In genomic region chr17:31322446-31322845, GRCm38 (mm10) we compare ENCODE assay signal across 18 mouse cellular contexts. TPM values are rescaled to one million over a fixed set of nuclear protein-coding genes. Genes with fewer than 3 reads are reported as not detected.
DNase-seq lines count a peak whose midpoint lies in the region; ATAC-seq and TF ChIP-seq lines count a peak whose summit lies in the region.
"Had no signal": no experiment of that assay in that cellular context is flagged by ENCODE, and none has a peak within 500 bp of the region (broad histone marks: within the 10 kb centered on the region; RNA-seq: fewer than 3 reads in every experiment).

No protein-coding gene starts in this region.

- H3K4me3 ChIP-seq in thymus, adult 2 months (ENCODE audit: control insufficient read depth, insufficient read depth, low read length), result no peak overlapping the region
- H3K4me3 ChIP-seq in stomach, embryonic 16.5 days (replicated peaks; ENCODE audit: low read length), result no peak overlapping the region
- H3K4me3 ChIP-seq: forebrain, embryonic 13.5 days; heart, embryonic 13.5 days; hindbrain, embryonic 15.5 days; limb, embryonic 13.5 days; megakaryocyte, embryonic 14.5 days had no signal

- H3K36me3 ChIP-seq in thymus, adult 2 months (ENCODE audit: control insufficient read depth, insufficient read depth, low read length), result no peaks in the 10 kb centered on the region
- no peaks in the 10 kb centered on the region for H3K36me3 ChIP-seq in stomach, embryonic 16.5 days (ENCODE audit: control insufficient read depth, insufficient read depth, low read length)
- H3K36me3 ChIP-seq: heart, embryonic 13.5 days; hindbrain, embryonic 15.5 days; limb, embryonic 13.5 days had no signal

- no peaks in the 10 kb centered on the region for H3K27me3 ChIP-seq in thymus, adult 2 months (ENCODE audit: control insufficient read depth, insufficient read depth, low read length)
- no peaks in the 10 kb centered on the region for H3K27me3 ChIP-seq in stomach, embryonic 16.5 days (ENCODE audit: control insufficient read depth, insufficient read depth, low read length)
- H3K27me3 ChIP-seq: forebrain, embryonic 13.5 days; heart, embryonic 13.5 days had no signal

- TF ChIP-seq CTCF in thymus, adult 2 months (IDR thresholded peaks at IDR 0.05; ENCODE audit: borderline replicate concordance, control insufficient read depth, extremely low read depth, insufficient read depth, low read length, poor library complexity), result no peak

- H3K4me1 ChIP-seq in thymus, adult 2 months (replicated peaks; ENCODE audit: control insufficient read depth, insufficient read depth, low read length), result peaks cover 40% of the 10 kb centered on the region
- H3K4me1 ChIP-seq in stomach, embryonic 16.5 days (ENCODE audit: control insufficient read depth, insufficient read depth, low read length), result peaks cover 32% of the 10 kb centered on the region

- no peaks in the 10 kb centered on the region for H3K9me3 ChIP-seq in stomach, embryonic 16.5 days (replicated peaks; ENCODE audit: control insufficient read depth, low read length)
- H3K9me3 ChIP-seq: forebrain, embryonic 13.5 days; heart, embryonic 13.5 days; hindbrain, embryonic 15.5 days; limb, embryonic 13.5 days; megakaryocyte, embryonic 14.5 days had no signal

- no peak overlapping the region for H3K4me2 ChIP-seq in stomach, embryonic 16.5 days (ENCODE audit: low read depth, low read length)
- H3K4me2 ChIP-seq: forebrain, embryonic 13.5 days; heart, embryonic 13.5 days; hindbrain, embryonic 15.5 days; limb, embryonic 13.5 days had no signal

- DNase-seq in cerebellum, postnatal 10 days, result peak; percentile 56 to 70
- peak; percentile 54 for DNase-seq in kidney, postnatal 14 days
- no peak for DNase-seq in kidney, adult 11 months
- peak; percentile 27 for DNase-seq in thymus, postnatal 0 days (ENCODE audit: low spot score)
- DNase-seq in thymus, adult 2 months, result no peak
- no peak for DNase-seq in right cerebral cortex, postnatal 10 days (ENCODE audit: low spot score in 2 of 2)
- DNase-seq: adrenal gland, adult 2 months; cerebellum, adult 18-20 months; heart, postnatal 36 days had no signal

- H3K27ac ChIP-seq in thymus, adult 2 months (ENCODE audit: control insufficient read depth, insufficient read depth, low read length), result no peak overlapping the region; the same call in 1 of the 2 replicates
- H3K27ac ChIP-seq in stomach, embryonic 16.5 days (ENCODE audit: low read length), result peak overlapping the region; percentile 75
- H3K27ac ChIP-seq: forebrain, embryonic 13.5 days; heart, embryonic 13.5 days; hindbrain, embryonic 15.5 days; limb, embryonic 13.5 days had no signal

- WGBS in thymus, adult 2 months, result 43% methylated on average over 4 of the region's 4 CpGs
- 62% methylated on average over 4 of the region's 4 CpGs for WGBS in stomach, embryonic 16.5 days

- TF ChIP-seq POLR2A in thymus, adult 2 months (IDR thresholded peaks at IDR 0.05; ENCODE audit: control insufficient read depth, extremely low read depth, insufficient read depth, low read length, poor library complexity), result no peak

- ATAC-seq in cerebellum, adult (ENCODE audit: insufficient number of reproducible peaks, low FRiP score, low TSS enrichment), result no peak
- ATAC-seq in stomach, embryonic 16.5 days (ENCODE audit: insufficient read depth, low FRiP score), result peak; percentile 22; the same call in 1 of the 2 replicates
- ATAC-seq: CD4-positive, CD25-positive, alpha-beta regulatory T cell, adult 4 months; forebrain, embryonic 13.5 days; midbrain, embryonic 16.5 days had no signal

- no peak overlapping the region for H3K9ac ChIP-seq in stomach, embryonic 16.5 days (ENCODE audit: low read length)
- H3K9ac ChIP-seq: forebrain, embryonic 13.5 days; heart, embryonic 13.5 days; hindbrain, embryonic 15.5 days; limb, embryonic 13.5 days had no signal

RNA-seq across cellular contexts. Expression of gene Slc37a1, which starts 35.9 kb away (rescaled TPM):
- polyA plus RNA-seq in thymus, postnatal 0 days (2015; fragmentation: Nextera tagmentation; extraction: Ambion mirVana), result 12.8 and 14.1 TPM in 2 replicates
- polyA plus RNA-seq in thymus, adult 2 months (2012; rRNA removed), result 59.6 and 59.7 TPM in 2 replicates
- polyA plus RNA-seq in stomach, embryonic 16.5 days (2015; fragmentation: Nextera tagmentation; extraction: Ambion mirVana), result 16.1 and 22.5 TPM in 2 replicates

RNA-seq across cellular contexts. Expression of gene Rsph1, which starts 45.3 kb away (rescaled TPM):
- 0.90 and 1.2 TPM in 2 replicates for polyA plus RNA-seq in thymus, postnatal 0 days (2015; fragmentation: Nextera tagmentation; extraction: Ambion mirVana)
- polyA plus RNA-seq in thymus, adult 2 months (2012; rRNA removed), result 0.29 and 0.51 TPM in 2 replicates
- polyA plus RNA-seq in stomach, embryonic 16.5 days (2015; fragmentation: Nextera tagmentation; extraction: Ambion mirVana), result 1.5 and 2.5 TPM in 2 replicates

Comparison
In these comparisons a context has a peak if more than half of its experiments do, and no peak if none do; other contexts are left out.
1. DNase-seq: peak in cerebellum, postnatal 10 days (2 of 2), kidney, postnatal 14 days (single experiment) and thymus, postnatal 0 days (single experiment); none in kidney, adult 11 months (single experiment), thymus, adult 2 months (single experiment) and right cerebral cortex, postnatal 10 days (0 of 2).